Mouse (Mus musculus) adrenal gland, postnatal 10 days (tissue): ENCODE data around the gene Gm6793. TPM values are rescaled to one million over a fixed set of nuclear protein-coding genes. Genes with fewer than 3 reads are reported as not detected.

Experiments used
- DNase-seq: peaks from one replicate; pipeline ENCODE4 v3.0.0; 2021; ENCODE audit warnings: mixed read lengths
- total RNA-seq, 2 experiments: library from RNA; stranded (reverse); gene quantifications; 2 replicates each; pipeline ENCODE4 v1.2.3; 2021

Gene Gm6793
- total RNA-seq, 2 experiments from 2014 or later, result 0.85 TPM; not detected in 1

DNA sequence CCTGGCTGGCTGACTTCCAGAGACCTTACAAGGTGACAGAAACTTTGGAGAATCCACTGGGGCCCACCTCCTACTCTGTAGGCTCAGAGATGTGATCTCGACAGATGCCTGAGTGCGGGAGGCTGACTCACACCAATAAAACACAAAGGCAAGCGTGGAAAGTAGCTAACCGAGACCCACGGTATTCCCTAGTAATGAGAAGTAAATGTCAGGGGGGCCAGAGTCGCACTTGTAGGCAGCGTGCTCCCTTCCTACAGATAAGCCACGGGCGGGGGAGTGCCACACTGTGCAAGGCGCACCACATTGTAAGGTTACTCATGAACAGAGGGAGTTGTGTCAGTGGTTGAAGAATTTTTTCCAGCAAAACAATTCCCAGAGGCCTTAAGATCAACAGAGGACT, 30.3 kb downstream of the Gm6793 start:
- DNase-seq, result no peak

- no peak for DNase-seq
Observed at GRCm38 (mm10) chr8:111982116-111982515, 32.7 kb downstream of the Gm6793 start.

DNA sequence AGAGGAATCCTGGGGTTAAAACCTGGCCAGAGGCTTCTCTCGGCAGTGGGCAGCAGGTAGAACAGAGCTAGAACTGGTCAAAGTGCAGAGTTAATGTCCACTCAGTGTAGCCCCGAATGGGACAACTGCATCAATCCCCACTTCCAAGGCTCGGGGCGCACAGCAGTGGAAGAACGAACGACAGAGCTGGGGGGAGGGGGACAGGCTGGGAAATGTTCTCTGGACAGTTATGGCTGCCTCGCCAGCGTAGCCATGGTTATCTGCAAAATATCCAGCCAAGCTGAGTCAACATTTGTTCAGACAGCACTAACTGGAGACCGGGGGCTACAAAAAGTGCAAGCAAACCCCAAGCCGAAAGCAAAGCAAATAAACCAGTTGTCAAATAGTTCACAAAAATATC, 36.7 kb downstream of the Gm6793 start:
- DNase-seq, result no peak

DNA sequence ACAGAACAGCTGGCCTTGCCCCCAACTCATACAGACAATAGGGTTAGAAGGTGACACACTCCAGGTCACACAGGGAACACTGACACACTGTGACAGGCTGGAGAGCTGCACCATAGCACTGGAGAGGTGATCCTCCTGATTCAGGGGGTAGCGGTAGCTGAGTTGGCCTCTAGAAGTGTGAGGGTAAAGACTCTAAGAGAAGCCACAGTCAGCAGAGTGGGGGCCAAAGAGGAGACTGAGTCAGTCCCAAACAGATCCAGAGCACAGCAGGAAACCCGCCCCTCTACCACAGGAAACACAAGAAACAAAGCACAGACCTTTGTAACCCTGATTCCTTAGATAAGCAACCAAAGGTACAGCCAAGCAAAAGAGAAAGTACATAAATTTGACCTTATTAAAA, 38.5 kb downstream of the Gm6793 start:
- DNase-seq, result no peak

- DNase-seq, result no peak
Observed at GRCm38 (mm10) chr8:111975706-111976105, 39.1 kb downstream of the Gm6793 start.

DNA sequence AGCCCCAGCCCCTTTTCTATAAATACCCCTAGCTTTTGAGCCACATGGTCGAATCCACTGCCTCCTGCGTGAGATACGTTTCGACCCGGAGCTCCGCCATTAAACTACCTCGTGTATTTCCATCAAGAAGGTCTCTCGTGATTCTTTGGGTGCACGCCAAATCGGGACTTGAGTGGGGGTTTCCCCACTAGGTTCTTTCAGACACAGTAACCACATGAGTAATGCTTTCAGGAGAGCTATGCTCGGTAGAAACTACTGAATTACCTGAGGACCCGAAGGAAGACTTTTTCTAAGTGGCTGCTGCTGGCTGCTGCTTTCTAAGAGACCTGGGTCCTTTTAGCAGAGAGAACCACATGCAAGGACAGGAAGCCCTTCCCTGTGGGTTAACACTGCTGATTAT, 40.7 kb downstream of the Gm6793 start:
- DNase-seq, result no peak

GRCm38 (mm10) chr8:111968991-111969390, 45.8 kb downstream of the Gm6793 start:
- no peak for DNase-seq

- no peak for DNase-seq
Observed at GRCm38 (mm10) chr8:111968541-111968940, 46.3 kb downstream of the Gm6793 start.

- no peak for DNase-seq
Observed at GRCm38 (mm10) chr8:111967246-111967870, 47.5 kb downstream of the Gm6793 start.

DNA sequence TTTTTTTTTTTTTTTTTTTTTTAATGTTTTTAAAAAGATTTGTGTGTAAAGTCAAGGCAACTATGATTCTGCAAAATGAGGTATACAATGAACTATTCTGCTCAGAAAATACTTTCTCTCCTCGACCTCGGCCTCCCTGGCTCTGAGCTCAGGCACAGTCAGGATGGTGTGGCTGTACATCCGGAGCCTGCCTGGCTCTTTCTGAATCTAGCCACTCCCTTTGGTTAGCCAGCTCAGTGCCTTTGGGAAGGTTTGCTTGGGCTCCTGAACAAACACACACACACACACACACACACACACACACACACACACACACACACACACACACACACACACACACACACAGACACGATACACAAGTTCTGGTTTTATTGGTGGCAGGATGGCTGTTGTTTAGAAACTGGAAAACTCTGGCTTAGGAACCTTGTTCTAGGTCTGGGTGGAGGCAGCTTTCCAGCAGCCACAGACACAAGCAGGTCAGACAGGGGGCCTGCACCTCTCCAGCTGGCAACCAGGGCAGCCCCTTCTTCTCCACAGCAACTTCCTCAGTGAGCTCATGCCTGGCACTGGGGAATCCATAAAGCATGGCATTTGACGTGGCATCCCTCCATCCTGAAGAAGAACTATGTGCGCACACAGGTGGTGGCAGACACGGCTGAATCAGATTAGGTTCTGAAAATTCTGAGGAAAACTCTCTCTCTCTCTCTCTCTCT, 49.8 kb downstream of the Gm6793 start:
- DNase-seq, result peak; percentile 26

- no peak for DNase-seq
Observed at GRCm38 (mm10) chr8:111964351-111964750, 50.5 kb downstream of the Gm6793 start.

DNA sequence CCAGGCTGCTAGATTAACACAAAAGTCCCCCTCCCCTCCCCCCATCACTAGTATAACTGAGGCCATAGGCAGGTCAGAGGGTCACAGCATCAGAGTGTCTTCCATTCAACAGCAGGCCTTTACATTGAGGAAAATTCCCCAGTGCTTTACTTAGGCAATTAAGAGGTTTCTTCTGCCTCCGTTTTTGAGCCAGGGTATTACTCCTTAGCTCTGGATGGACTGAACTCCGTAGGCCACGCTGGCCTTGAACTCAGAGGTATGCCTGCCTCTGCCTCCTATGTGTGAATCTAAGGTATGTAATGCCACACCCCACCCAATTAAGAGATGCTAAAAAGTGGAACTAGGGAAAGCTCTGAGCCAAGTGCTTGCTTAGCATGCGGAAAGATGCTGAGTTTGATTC, 51.3 kb downstream of the Gm6793 start:
- no peak for DNase-seq

Other genes with a start within 250 kb of the Gm6793 start
- gene Cfdp1, start 160.7 kb downstream of the Gm6793 start, total RNA-seq, result 10 to 100 TPM; 69.4 to 73.4 TPM
- 1 to 10 TPM; 6.2 TPM for gene Tmem170, start 138.3 kb downstream of the Gm6793 start, total RNA-seq
- gene Chst5, start 104.6 kb downstream of the Gm6793 start, total RNA-seq, result under 1 TPM; 0.15 to 0.18 TPM
- 1 to 10 TPM; 4.0 to 5.5 TPM for gene Tmem231, start 81.2 kb downstream of the Gm6793 start, total RNA-seq
- gene Gabarapl2, start 74.3 kb downstream of the Gm6793 start, total RNA-seq, result 100 to 1,000 TPM; 119 to 121 TPM
- 1 to 10 TPM; 3.2 to 4.3 TPM for gene Adat1, start 22.7 kb downstream of the Gm6793 start, total RNA-seq
- 100 to 1,000 TPM; 107 to 114 TPM for gene Kars, start 3.7 kb downstream of the Gm6793 start, total RNA-seq
- 10 to 100 TPM; 15.4 to 16.1 TPM for gene Terf2ip, start 3.6 kb downstream of the Gm6793 start, total RNA-seq